In the genomic region with DNA sequence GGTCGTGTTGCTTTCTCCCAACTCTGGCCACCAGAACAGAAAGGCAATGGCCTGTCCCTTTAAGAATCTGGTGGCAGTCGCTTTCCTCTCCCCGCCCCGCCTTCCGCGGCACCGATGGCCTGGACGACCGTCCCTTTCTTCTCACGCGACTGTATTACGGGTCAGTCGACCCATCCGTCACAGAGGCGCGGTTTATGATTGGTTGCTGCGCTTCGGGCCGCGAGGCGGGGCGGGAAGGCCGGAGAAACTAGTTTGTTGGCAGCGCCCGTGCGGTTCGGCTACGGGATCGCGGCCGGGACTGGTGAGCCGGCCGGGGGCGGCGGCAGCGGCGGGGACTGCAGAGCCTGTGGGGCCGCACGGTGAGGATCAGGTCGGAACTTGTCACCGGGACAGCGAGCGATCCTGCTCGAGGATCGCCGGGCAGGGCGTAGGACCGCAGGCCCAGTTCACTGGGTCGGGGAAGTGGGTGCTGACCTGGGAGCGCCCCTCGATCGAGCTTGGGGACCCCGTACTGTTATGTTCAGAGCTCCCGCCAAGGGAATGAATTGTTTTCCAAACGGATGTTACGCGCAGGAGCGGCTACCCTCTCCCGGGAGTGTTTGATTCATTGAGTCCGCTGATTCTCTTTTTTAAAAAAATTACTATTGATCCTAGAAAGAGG, we compare ENCODE assay signal across 8 mouse cellular contexts. TPM values are rescaled to one million over a fixed set of nuclear protein-coding genes. Genes with fewer than 3 reads are reported as not detected.
DNase-seq lines count a peak whose midpoint lies in the region; ATAC-seq lines count a peak whose summit lies in the region.

A gene (plus strand): TSS at position 196 of the 661 bp plus-strand sequence.

- H3K4me2 ChIP-seq in hindbrain, embryonic 14.5 days (replicated peaks) = peak within 1 kb of the TSS; percentile 92

- peak within 1 kb of the TSS; percentile 82 for H3K27ac ChIP-seq in hindbrain, embryonic 14.5 days

- H3K36me3 ChIP-seq in hindbrain, embryonic 14.5 days (replicated peaks; ENCODE audit: control insufficient read depth, insufficient read depth) = 0 out of 2 replicates have a peak, but pooled peaks cover 5% of the 10 kb centered on the region

- no peaks in the 10 kb centered on the region for H3K27me3 ChIP-seq in hindbrain, embryonic 14.5 days (ENCODE audit: control insufficient read depth, insufficient read depth, low read length)

- no peaks in the 10 kb centered on the region for H3K9me3 ChIP-seq in hindbrain, embryonic 14.5 days (ENCODE audit: control insufficient read depth, low read length)

- under 1% methylated on average over 60 of the region's 60 CpGs for WGBS in hindbrain, embryonic 14.5 days

- peak; percentile 93 for ATAC-seq in hindbrain, embryonic 14.5 days (ENCODE audit: low FRiP score)

- peaks cover 32% of the 10 kb centered on the region for H3K4me1 ChIP-seq in hindbrain, embryonic 14.5 days (replicated peaks; ENCODE audit: control insufficient read depth, insufficient read depth, low read length)

- peak within 1 kb of the TSS; percentile 63 for H3K4me3 ChIP-seq in hindbrain, embryonic 14.5 days (replicated peaks; ENCODE audit: low read length)

- DNase-seq in R1 (ENCODE audit: low read depth, low spot score) = peak; percentile 97
- peak; percentile 97 to 98 for DNase-seq in cerebellum, postnatal 25 days
- peak; percentile 91 to 94 for DNase-seq in frontal cortex, postnatal 25 days (ENCODE audit: low spot score in 2 of 2)
- DNase-seq in hindbrain, embryonic 14.5 days (ENCODE audit: low spot score) = peak; percentile 97
- DNase-seq in layer of hippocampus, postnatal 36 days = peak; percentile 95 to 96
- peak; percentile 98 for DNase-seq in lung, postnatal 36 days
- peak; percentile 98 for DNase-seq in retina, postnatal 1 day
- DNase-seq in urinary bladder, adult 18-20 months (ENCODE audit: low spot score in 2 of 2) = peak; percentile 96

- peak within 1 kb of the TSS; percentile 70 for H3K9ac ChIP-seq in hindbrain, embryonic 14.5 days

RNA-seq across cellular contexts. Expression of the gene that starts here (rescaled TPM):
- 24.4 and 29.0 TPM in 2 replicates for polyA plus RNA-seq in hindbrain, embryonic 14.5 days (2014; fragmentation: Nextera tagmentation; extraction: Ambion mirVana)
- 10 to 100 TPM in 1 of 2 experiments, 1 to 10 TPM in 1; 8.5 to 10.0 TPM for total RNA-seq in layer of hippocampus, postnatal 36 days (2021)

Comparison
In these comparisons a context has a peak if more than half of its experiments do, and no peak if none do; other contexts are left out.
1. Peak in every context shown above with its lines: DNase-seq, ATAC-seq, H3K4me3 ChIP-seq and H3K27ac ChIP-seq.